Mouse (Mus musculus) erythroblast, adult 5-6 weeks (primary cell): Measurements from ENCODE around the gene Cpsf4. TPM values are rescaled to one million over a fixed set of nuclear protein-coding genes. Genes with fewer than 3 reads are reported as not detected.
"Not testable (repeated sequence)": the region's sequence is repeated elsewhere in the genome, so short reads cannot be mapped to it uniquely, and the experiment has no call there.

Experiments used
- ATAC-seq: replicated peaks from 2 replicates; pipeline ENCODE4 v1.8.0; 2016; ENCODE audit warnings: moderate number of reproducible peaks, mild to moderate bottlenecking, moderate TSS enrichment, inconsistent platforms; ENCODE audit not compliant: poor library complexity, low FRiP score, severe bottlenecking
- total RNA-seq, 2 experiments: library from RNA; stranded (forward) in 1 of 2; stranded (reverse) in 1 of 2; fragments of 150-400 nt in 1 of 2; fragments of 200-764, 138-1000 nt in 1 of 2; gene quantifications; 2 replicates each; pipeline versions ENCODE4 v1.2.3 to v1.2.4; 2015 to 2017; ENCODE audit warnings: low replicate concordance in 2 of 2

Cpsf4 gene
- 8.1 and 11.1 TPM in 2 replicates for total RNA-seq (2015; ENCODE audit: low replicate concordance)
- total RNA-seq (2017; ENCODE audit: low replicate concordance): 15.1 and 17.0 TPM in 2 replicates

GRCm38 (mm10) chr5:145166536-145167305 lies at the start of gene Cpsf4, which contains the start of gene Ptcd1:
Gene Cpsf4 (plus strand): TSS chr5:145167213.
Gene Ptcd1 (minus strand): TSS chr5:145167108.
- peak; percentile 88 for ATAC-seq

- no peak for ATAC-seq
These were observed 49.0 kb upstream of the Cpsf4 start for GRCm38 (mm10) chr5:145118005-145118404.

- ATAC-seq: no peak
These were observed 48.6 kb upstream of the Cpsf4 start for GRCm38 (mm10) chr5:145118461-145118860.

- peak; percentile 58; the same call in 1 of the 2 replicates for ATAC-seq
These were observed 47.6 kb upstream of the Cpsf4 start for GRCm38 (mm10) chr5:145119385-145119784.

GRCm38 (mm10) chr5:145120921-145121320 lies 46.1 kb upstream of the Cpsf4 start:
- no peak for ATAC-seq

GRCm38 (mm10) chr5:145123396-145123795 lies 43.6 kb upstream of the Cpsf4 start:
- ATAC-seq: no peak

- no peak for ATAC-seq
These were observed 40.4 kb upstream of the Cpsf4 start for GRCm38 (mm10) chr5:145126580-145126979.

GRCm38 (mm10) chr5:145129124-145129523 lies 37.9 kb upstream of the Cpsf4 start:
- no peak for ATAC-seq

- not testable (repeated sequence) for ATAC-seq
These were observed 37.2 kb upstream of the Cpsf4 start for GRCm38 (mm10) chr5:145129773-145130172.

GRCm38 (mm10) chr5:145130191-145130590 lies 36.8 kb upstream of the Cpsf4 start:
- ATAC-seq: no peak

- no peak for ATAC-seq
These were observed 36.0 kb upstream of the Cpsf4 start for GRCm38 (mm10) chr5:145130995-145131394.

- not testable (repeated sequence) for ATAC-seq
These were observed 33.7 kb upstream of the Cpsf4 start for GRCm38 (mm10) chr5:145133275-145133674.

- no peak for ATAC-seq
These were observed 28.2 kb upstream of the Cpsf4 start for GRCm38 (mm10) chr5:145138836-145139235.

GRCm38 (mm10) chr5:145139571-145140519 lies 27.2 kb upstream of the Cpsf4 start, which contains the start of the genes Pdap1 and Bud31:
Gene Pdap1 (minus strand): TSS chr5:145140238.
Gene Bud31 (plus strand): TSS chr5:145140362.
- peak; percentile 88 for ATAC-seq

- ATAC-seq: peak; percentile 64
These were observed 26.4 kb upstream of the Cpsf4 start for GRCm38 (mm10) chr5:145140611-145141010.

- ATAC-seq: no peak
These were observed 19.3 kb upstream of the Cpsf4 start for GRCm38 (mm10) chr5:145147748-145148147.

GRCm38 (mm10) chr5:145149294-145149693 lies 17.7 kb upstream of the Cpsf4 start:
- no peak for ATAC-seq

- ATAC-seq: no peak
These were observed 14.3 kb upstream of the Cpsf4 start for GRCm38 (mm10) chr5:145152690-145153089.

- ATAC-seq: no peak
These were observed 5.7 kb upstream of the Cpsf4 start for GRCm38 (mm10) chr5:145161361-145161760.

- ATAC-seq: no peak
These were observed 2.3 kb upstream of the Cpsf4 start for GRCm38 (mm10) chr5:145164710-145165109.
